Mouse (Mus musculus) E14TG2a.4 (cell line): ENCODE results near the gene Tmprss13.

Experiments used
- CTCF ChIP-seq: conservative IDR thresholded peaks from 2 replicates; pipeline ENCODE4 v1.5.1; 2014; ENCODE audit warnings: low read length
- POU5F1 ChIP-seq: IDR thresholded peaks from 2 replicates; pipeline ENCODE4 v1.6.1; 2014; ENCODE audit warnings: low read length, borderline replicate concordance

GRCm38 (mm10) chr9:45383883-45384282 lies 65.0 kb downstream of the Tmprss13 start:
- TF ChIP-seq CTCF (no peak), POU5F1 (no peak)
